Mouse (Mus musculus) hindbrain, postnatal 0 days (tissue): ENCODE results near the gene Esrra. TPM values are rescaled to one million over a fixed set of nuclear protein-coding genes. Genes with fewer than 3 reads are reported as not detected.
A peak's percentile ranks its signal among the peaks of the same experiment; 100 is the strongest.

ENCODE experiments used
- ATAC-seq: fragments of 200-750 bp; cut with Nextera tagmentation; 2 replicates; pipeline ENCODE4 v1.8.0; 2017; ENCODE audit warnings: mild to moderate bottlenecking, moderate TSS enrichment, moderate library complexity
- DNase-seq: peaks from one replicate; pipeline ENCODE4 v3.0.0-alpha.2; 2015; ENCODE audit warnings: low spot score
- H3K27ac ChIP-seq: fragments of 300-500 bp; sonication (generic); 2 replicates; pipeline ENCODE4 v1.5.1; 2014; ENCODE audit warnings: mild to moderate bottlenecking
- H3K27me3 ChIP-seq: fragments of 300-500 bp; sonication (generic); 2 replicates; pipeline ENCODE4 v1.6.1; 2014; ENCODE audit warnings: low read length, mixed read lengths; ENCODE audit not compliant: insufficient read depth
- H3K36me3 ChIP-seq: fragments of 300-500 bp; sonication (generic); 2 replicates; pipeline ENCODE4 v1.6.1; 2014; ENCODE audit warnings: low read length, mixed read lengths; ENCODE audit not compliant: insufficient read depth
- H3K4me1 ChIP-seq: fragments of 300-500 bp; sonication (generic); 2 replicates; pipeline ENCODE4 v1.6.1; 2014; ENCODE audit warnings: antibody characterized with exemption, low read length, mixed read lengths; ENCODE audit not compliant: insufficient read depth
- H3K4me2 ChIP-seq: fragments of 300-500 bp; sonication (generic); 2 replicates; pipeline ENCODE4 v1.6.1; 2014; ENCODE audit warnings: low read depth, mild to moderate bottlenecking, low read length, moderate library complexity, mixed read lengths
- H3K4me3 ChIP-seq: fragments of 300-500 bp; sonication (generic); 2 replicates; pipeline ENCODE4 v1.5.1; 2014; ENCODE audit warnings: low read length
- H3K9ac ChIP-seq: fragments of 300-500 bp; sonication (generic); replicated peaks from 2 replicates; pipeline ENCODE4 v1.6.1; 2014; ENCODE audit warnings: mild to moderate bottlenecking, low read length, moderate library complexity, mixed read lengths
- H3K9me3 ChIP-seq: fragments of 300-500 bp; sonication (generic); 2 replicates; pipeline ENCODE4 v1.6.1; 2016; ENCODE audit warnings: low read length, mixed read lengths
- CTCF ChIP-seq: IDR thresholded peaks from 2 replicates; pipeline ENCODE4 v1.5.1; 2016; ENCODE audit warnings: antibody characterized with exemption, control low read depth, low read depth
- WGBS: fragments of 180-500 bp; shearing (Covaris S2); extraction: QIAGEN DNeasy Blood & Tissue Kit; methylation state at CpG from one replicate; pipeline ENCODE4 v1.1.7; 2014; 5-methylcytosine and 5-hydroxymethylcytosine counted together
- polyA plus RNA-seq: library from polyadenylated mRNA; unstranded; fragments of >200 nt; fragmentation: Nextera tagmentation; extraction: Ambion mirVana; gene quantifications from 2 replicates; pipeline ENCODE4 v1.2.1, GENCODE M21; 2015
- total RNA-seq: library from RNA; depleted of rRNA; stranded (reverse); fragments of >200 nt; gene quantifications from 2 replicates; pipeline ENCODE4 v1.2.3, GENCODE M21; 2014; rRNA removed

Gene Esrra
- 47.0 and 61.6 TPM in 2 replicates for total RNA-seq
- polyA plus RNA-seq = 11.8 and 12.3 TPM in 2 replicates

- H3K9ac ChIP-seq = peak within 1 kb of the TSS; percentile 90
- no peak for TF ChIP-seq CTCF
- peaks cover 33% of the 10 kb centered on the region for H3K27me3 ChIP-seq
- peak; percentile 96 for ATAC-seq
- peak; percentile 100 for DNase-seq
- no peaks in the 10 kb centered on the region for H3K36me3 ChIP-seq
- no peaks in the 10 kb centered on the region for H3K9me3 ChIP-seq
- peak within 1 kb of the TSS; percentile 96 for H3K4me2 ChIP-seq
- peak within 1 kb of the TSS; percentile 86 for H3K27ac ChIP-seq
- H3K4me1 ChIP-seq = peaks cover 20% of the 10 kb centered on the region; the same call in 1 of the 2 replicates
- peak within 1 kb of the TSS; percentile 84 for H3K4me3 ChIP-seq
- under 1% methylated on average over 54 of the region's 66 CpGs for WGBS
These were observed at the start of gene Esrra for GRCm38 (mm10) chr19:6921647-6922567. Esrra (minus strand) TSS chr19:6921813.

GRCm38 (mm10) chr19:6970460-6971085 is 49.0 kb upstream of the Esrra start:
- no peak for ATAC-seq
- Histone ChIP-seq H3K27ac (no peak overlapping the region), H3K4me3 (no peak overlapping the region; the same call in 1 of the 2 replicates), H3K27me3 (0 out of 2 replicates have a peak, but pooled peaks cover 3% of the 10 kb centered on the region), H3K36me3 (no peaks in the 10 kb centered on the region), H3K9ac (no peak overlapping the region), H3K4me2 (peak overlapping the region; percentile 52; the same call in 1 of the 2 replicates), H3K9me3 (no peaks in the 10 kb centered on the region), H3K4me1 (no peaks in the 10 kb centered on the region)
- no peak for DNase-seq
- WGBS = 16% methylated on average over 11 of the region's 11 CpGs
- no peak for TF ChIP-seq CTCF

- peak; percentile 50 for DNase-seq
- H3K27ac ChIP-seq = no peak overlapping the region
- peak; percentile 51 for TF ChIP-seq CTCF
- 0 out of 2 replicates have a peak, but pooled peaks cover 3% of the 10 kb centered on the region for H3K27me3 ChIP-seq
- H3K4me1 ChIP-seq = no peaks in the 10 kb centered on the region
- no peaks in the 10 kb centered on the region for H3K9me3 ChIP-seq
- no peaks in the 10 kb centered on the region for H3K36me3 ChIP-seq
- 1% methylated on average over 47 of the region's 55 CpGs for WGBS
- H3K4me3 ChIP-seq = peak overlapping the region; percentile 41
- peak overlapping the region; percentile 35 for H3K9ac ChIP-seq
- peak overlapping the region; percentile 52 for H3K4me2 ChIP-seq
- peak; percentile 30 for ATAC-seq
These were observed 48.2 kb upstream of the Esrra start for GRCm38 (mm10) chr19:6969665-6970381.

- under 1% methylated on average over 17 of the region's 20 CpGs for WGBS
- no peak for TF ChIP-seq CTCF
- H3K4me1 ChIP-seq = no peaks in the 10 kb centered on the region
- no peak overlapping the region for H3K27ac ChIP-seq
- H3K36me3 ChIP-seq = no peaks in the 10 kb centered on the region
- no peaks in the 10 kb centered on the region for H3K9me3 ChIP-seq
- 0 out of 2 replicates have a peak, but pooled peaks cover 3% of the 10 kb centered on the region for H3K27me3 ChIP-seq
- ATAC-seq (peak; percentile 6; the same call in 1 of the 2 replicates), DNase-seq (no peak)
- peak overlapping the region; percentile 35 for H3K9ac ChIP-seq
- H3K4me3 ChIP-seq = peak overlapping the region; percentile 41
- peak overlapping the region; percentile 52 for H3K4me2 ChIP-seq
These were observed 47.7 kb upstream of the Esrra start for GRCm38 (mm10) chr19:6969291-6969664.

- peak overlapping the region; percentile 35; the same call in 1 of the 2 replicates for H3K9ac ChIP-seq
- no peak for ATAC-seq
These were observed 47.1 kb upstream of the Esrra start for GRCm38 (mm10) chr19:6968491-6969271.

More at GRCm38 (mm10) chr19:6968491-6969271, 47.1 kb upstream of the Esrra start:
- 17% methylated on average over 15 of the region's 15 CpGs for WGBS
- Histone ChIP-seq H3K9me3 (no peaks in the 10 kb centered on the region), H3K4me1 (no peaks in the 10 kb centered on the region), H3K36me3 (no peaks in the 10 kb centered on the region), H3K27me3 (0 out of 2 replicates have a peak, but pooled peaks cover 3% of the 10 kb centered on the region), H3K27ac (no peak overlapping the region), H3K4me3 (peak overlapping the region; percentile 41), H3K4me2 (peak overlapping the region; percentile 52)
- TF ChIP-seq CTCF = no peak
- DNase-seq = no peak
